Mouse (Mus musculus): ENCODE results near the gene Tex44.

- TF ChIP-seq CTCF (IDR thresholded peaks at IDR 0.05; ENCODE audit: low read depth): no peak
- no peak for TF ChIP-seq EP300 (IDR thresholded peaks at IDR 0.05; ENCODE audit: low read depth)
These were observed 15.0 kb downstream of the Tex44 start for GRCm38 (mm10) chr1:86440887-86441723.
